Mouse (Mus musculus) myocyte (in vitro differentiated cells): ENCODE results near the gene Gm47959.

Experiments
- MAX ChIP-seq: IDR thresholded peaks from one replicate; pipeline ENCODE4 v1.6.1; 2011; ENCODE audit warnings: low read depth, mild to moderate bottlenecking, control low read depth
- MYOG ChIP-seq, 3 experiments: IDR thresholded peaks; one replicate each; pipeline ENCODE4 v1.6.1; 2011; ENCODE audit warnings: control low read depth in 2 of 3, low read depth in 2 of 3, mild to moderate bottlenecking in 2 of 3; ENCODE audit not compliant: insufficient read length in 2 of 3, control insufficient read depth in 1 of 3, insufficient read depth in 1 of 3

DNA sequence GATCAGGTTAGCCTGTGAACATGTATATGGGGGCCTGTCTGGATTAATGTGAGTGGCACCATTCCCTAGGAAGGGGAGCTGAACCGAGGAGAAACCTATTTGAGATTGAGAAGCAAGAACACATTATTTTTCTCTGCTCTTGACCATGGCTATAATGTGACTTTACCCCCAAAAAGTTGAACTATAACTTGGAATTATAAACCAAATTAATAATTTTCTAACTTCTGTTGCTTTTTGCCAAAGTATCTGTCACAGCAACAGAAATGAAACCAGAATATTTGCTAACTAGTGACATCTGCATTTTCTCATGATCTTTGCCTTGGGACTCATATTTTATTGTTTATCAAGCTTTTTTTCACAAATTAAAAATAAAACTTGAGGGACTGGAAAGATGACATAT is 16.2 kb downstream of the Gm47959 start:
- TF ChIP-seq MYOG (IDR thresholded peaks at IDR 0.05; ENCODE audit: control insufficient read depth in 1 of 3, insufficient read depth in 1 of 3, insufficient read length in 2 of 3, low read depth in 2 of 3) (no peak), MAX (no peak)
